Mouse (Mus musculus) urinary bladder, postnatal 25 days (tissue): ENCODE data around the gene Ifnar1.
A peak's percentile ranks its signal among the peaks of the same experiment; 100 is the strongest.

Source experiments
- DNase-seq: peaks from one replicate; pipeline ENCODE4 v3.0.0; 2022; ENCODE audit warnings: low spot score

Gene Ifnar1

GRCm38 (mm10) chr16:91461066-91461638 is 23.9 kb upstream of the Ifnar1 start:
- no peak for DNase-seq

- DNase-seq = no peak
Observed at GRCm38 (mm10) chr16:91461773-91462181, 23.3 kb upstream of the Ifnar1 start.

DNA sequence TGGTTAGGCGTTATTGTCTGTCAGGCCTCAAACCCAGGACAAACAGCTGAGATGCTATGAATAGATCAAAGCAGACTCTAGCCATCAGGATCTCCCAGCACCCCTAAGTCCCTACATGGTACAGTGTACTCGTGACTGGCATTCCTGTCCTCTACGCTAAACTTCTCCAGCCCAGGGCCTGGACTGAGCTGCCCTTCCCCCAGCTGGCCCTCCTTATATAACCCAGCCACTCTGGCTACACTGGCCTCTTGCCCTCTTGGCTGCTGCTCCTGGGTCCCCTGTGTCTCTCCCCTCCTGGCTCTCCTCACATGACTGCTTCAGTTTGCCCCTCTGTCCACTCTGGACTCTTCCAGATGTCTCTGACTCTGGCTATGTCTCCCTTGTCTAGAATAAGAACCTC is 22.4 kb upstream of the Ifnar1 start:
- no peak for DNase-seq

DNA sequence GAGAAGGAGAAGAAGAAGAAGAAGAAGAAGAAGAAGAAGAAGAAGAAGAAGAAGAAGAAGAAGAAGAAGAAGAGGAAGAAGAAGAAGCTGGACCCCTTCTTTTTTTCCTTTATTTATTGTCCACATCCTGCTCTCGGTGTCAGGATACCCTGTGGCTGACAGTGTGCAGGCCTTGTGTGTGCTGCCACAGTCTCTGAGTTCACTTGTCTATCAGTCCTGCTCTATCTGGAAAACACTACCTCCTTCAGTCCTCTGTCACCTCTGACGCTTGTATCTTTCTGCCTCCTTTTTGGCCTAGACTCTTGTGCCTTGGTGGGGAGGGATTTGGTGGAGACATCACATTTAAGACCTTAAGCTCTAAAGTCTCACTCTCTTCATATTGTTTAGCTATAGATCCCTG is 21.6 kb upstream of the Ifnar1 start:
- no peak for DNase-seq

DNA sequence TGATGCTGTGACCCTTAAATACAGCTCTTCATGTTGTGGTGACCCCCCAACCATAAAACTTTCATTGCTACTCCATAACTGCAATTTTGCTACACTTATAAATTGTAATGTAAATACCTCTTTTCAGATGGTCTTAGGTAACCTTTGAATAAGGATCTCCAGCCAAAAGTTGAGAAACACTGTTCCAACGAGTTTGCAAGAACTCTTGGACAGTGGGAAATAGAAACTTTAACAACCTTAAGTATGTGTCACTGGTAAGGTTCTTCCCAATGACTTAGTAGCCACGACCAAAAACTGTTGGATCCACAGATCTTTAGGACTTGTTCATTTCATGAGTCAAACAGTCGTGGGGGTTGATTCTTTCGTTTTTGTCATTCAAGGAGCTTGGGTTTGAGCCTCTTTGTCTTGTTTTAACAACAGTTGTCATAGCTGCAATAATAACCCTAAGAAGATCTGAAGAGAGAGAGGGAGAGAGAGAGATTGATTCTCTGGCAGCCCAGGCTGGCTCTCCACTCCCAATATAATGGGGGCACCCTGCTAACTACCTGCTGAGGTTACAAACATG is 21.1 kb upstream of the Ifnar1 start:
- no peak for DNase-seq

GRCm38 (mm10) chr16:91464594-91465504 is 20.2 kb upstream of the Ifnar1 start:
- DNase-seq = peak; percentile 84

DNA sequence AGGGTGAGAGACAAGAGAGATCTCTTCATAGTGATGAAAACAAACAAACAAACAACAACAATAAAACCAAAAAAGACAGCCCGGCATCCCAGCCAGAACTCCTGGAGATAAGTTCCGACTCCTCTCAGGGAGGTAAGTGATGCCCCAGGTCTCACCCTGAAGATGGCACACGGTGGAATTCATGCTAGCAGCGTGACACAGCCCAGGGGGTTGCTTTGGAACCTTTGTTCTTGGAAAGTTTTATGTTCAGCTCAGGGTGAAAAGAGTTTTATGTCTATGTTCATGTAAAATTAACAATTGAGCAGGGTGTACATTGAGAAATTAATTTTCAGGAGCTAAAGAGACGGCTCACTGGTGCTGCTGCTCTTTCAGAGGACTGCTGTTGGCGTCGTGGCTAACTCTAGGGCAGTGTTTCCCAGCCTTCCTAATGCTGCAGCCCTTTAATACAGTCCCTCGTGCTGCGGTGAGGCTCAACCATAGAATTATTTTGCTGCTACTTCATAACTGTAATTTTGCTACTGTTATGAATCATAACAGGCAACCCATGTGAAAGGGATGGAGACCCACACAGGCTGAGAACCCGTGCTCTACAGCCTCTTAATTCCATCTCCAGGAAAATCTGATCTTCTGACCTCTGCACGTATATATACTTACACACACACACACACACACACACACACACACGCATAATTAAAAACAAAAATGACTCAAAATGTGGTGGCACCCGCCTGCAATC is 19.4 kb upstream of the Ifnar1 start:
- no peak for DNase-seq

DNA sequence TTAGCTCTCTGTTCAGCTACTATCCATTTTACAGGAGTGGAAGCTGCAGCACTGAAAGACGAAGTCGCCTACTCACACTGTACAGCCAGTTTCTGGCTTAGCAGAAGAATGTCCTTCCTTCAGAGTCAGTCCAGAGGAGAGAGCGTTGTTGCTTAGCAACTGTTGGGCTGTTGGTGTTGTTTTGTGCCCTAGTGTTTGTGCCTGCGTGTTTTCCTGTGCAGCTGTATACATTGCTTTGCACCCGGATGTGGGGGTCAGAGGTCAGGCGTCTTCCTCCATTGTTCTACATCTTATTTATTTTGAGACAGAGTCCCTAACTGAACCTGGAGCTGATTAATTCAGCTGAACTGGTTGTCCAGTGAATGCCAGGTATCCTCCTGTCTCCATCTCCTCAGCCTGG is 18.5 kb upstream of the Ifnar1 start:
- no peak for DNase-seq

DNA sequence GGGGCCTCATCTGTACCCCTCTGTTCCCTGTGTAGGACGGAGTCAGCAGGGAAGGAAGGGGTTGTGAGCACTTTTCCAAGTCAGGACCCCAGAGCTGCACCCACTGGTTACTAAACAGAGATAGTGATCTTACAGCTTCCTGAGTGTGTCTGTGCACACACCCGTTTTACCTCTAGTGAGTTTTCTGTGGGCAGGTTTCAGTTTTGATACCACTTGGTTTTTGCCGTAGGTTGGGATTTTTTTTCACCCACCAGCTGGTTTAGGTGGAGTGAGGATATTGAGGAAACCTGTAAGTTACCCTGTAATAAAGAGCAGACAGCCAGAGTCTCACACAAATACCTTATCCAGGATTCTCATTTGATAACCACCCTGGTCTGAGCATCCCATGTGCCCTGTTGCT is 14.6 kb upstream of the Ifnar1 start:
- no peak for DNase-seq

DNA sequence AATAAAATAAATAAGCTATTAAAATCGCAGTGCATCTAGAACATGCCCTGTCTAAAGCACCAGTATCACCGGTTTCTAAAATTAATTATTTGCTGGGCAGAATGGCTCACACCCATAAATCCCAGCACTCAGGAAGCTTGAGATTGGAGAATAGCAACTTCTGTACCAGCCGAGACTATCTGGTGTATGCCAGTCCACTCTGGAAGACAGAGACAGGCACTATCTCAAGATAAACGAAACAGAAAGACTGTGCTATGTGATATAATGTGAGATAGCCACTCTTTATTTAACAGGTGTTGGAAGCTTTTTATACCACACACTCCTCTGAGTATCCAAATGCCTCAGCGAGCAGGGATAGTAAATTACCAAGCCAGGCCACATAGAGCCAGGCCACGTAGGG is 13.6 kb upstream of the Ifnar1 start:
- DNase-seq = no peak

- no peak for DNase-seq
Observed at GRCm38 (mm10) chr16:91475753-91476152, 9.3 kb upstream of the Ifnar1 start.

DNA sequence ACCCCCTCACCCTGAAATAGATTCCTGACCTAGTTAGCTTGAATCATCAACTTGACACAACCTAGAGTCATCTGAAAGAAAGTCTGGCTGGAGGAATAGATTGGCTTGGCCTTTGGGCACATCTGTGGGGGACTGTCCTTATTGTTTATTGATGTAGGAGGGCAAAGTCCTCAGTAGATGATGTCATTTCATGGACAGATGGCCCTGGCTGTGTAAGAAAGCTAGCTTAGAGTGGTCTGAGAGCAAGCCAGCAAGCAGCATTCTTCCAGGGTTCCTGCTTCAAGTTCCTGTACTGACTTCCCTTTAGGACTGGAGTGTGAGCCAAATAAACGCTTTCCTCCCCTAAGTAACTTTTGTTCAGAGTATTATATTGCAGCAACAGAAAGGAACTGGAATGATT is 7.0 kb upstream of the Ifnar1 start:
- no peak for DNase-seq

DNA sequence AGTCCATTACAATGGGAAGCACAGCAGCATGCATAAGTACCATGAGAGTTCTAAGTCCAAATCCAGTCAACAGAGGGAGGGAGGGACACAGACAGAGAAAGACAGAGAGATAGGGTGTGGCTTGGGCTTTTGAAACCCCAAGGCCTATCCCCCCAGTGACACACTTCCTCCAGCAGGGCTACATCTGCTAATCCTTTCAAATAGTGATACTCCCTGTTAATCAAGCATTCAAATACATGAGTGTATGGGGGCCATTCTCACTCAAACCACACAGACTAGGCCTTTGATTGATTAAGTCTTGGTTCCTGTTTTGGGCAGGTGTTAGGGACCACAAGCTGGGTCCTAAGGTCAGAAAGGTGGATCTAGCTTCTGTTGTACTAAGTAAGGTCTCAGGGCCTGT is 4.5 kb upstream of the Ifnar1 start:
- DNase-seq = no peak

DNA sequence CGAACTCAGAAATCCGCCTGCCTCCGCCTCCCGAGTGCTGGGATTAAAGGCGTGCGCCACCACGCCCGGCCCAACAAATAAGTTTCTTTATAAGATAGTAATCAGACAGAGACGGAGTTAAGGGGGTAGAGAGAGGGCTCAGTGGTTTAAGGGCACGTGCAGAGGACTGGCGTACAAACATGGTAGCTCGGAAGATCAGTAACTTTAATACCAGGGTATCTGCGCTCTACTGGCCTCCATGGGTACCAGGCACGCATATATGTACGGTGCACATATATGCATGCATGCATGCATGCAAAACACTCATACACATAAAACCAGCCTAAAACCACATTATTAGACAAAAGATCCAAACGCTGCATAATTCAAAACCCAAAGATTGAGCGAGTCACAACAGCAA is 651 bp upstream of the Ifnar1 start:
- DNase-seq = no peak

DNA sequence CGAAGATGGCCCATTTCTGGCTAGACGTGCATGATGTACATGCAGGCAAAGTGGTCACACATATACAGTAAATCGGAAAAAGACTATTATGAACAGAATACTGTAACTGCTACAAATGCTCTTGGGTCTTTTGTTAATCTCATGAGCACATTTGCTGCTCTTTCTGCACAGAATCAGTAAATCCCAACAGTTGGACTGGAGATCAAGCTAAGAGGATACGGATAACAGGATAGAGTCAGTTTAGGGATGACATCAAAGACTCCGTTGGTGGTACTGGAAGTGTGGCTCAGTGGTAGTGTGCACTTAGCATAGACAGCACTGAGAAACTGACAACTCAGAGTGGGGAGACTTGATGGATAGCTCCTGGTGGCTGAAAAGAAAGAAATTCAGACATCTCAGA is 803 bp downstream of the Ifnar1 start:
- DNase-seq = no peak

DNA sequence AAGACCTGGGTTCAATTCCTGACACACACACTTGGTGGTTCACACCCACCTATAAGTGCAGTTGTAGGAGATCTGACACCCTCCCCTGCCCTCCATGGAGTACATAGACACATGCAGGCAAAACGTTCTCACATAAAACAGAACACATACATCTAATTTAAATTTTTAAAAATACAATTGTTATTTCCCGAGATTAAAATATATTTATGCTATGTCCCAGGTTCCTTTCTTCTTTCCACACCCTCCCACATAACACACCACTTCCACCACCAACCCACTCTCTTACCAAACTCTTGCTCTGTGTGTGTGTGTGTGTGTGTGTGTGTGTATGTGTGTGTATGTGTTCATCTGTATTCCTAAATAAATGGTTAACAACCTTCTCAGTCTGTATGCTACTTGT is 3.0 kb downstream of the Ifnar1 start:
- DNase-seq = no peak

DNA sequence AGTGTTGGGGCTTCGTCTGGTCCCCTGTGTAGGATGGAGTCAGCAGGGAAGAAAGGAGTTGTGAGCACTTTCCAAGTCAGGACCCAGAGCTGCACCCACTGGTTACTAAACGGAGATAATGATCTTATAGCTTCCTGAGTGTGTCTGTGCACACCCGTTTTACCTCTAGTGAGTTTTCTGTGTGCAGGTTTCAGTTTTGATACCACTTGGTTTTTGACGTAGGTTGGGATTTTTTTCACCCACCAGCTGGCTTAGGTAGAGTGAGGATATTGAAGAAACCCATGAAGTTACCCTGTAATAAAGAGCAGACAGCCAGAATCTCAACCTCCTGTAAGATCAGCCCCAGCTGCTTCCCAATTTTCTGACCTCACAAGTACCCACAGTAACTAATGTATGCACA is 5.9 kb downstream of the Ifnar1 start:
- no peak for DNase-seq

- no peak for DNase-seq
Observed at GRCm38 (mm10) chr16:91491473-91491872, 6.4 kb downstream of the Ifnar1 start.

- no peak for DNase-seq
Observed at GRCm38 (mm10) chr16:91495501-91495900, 10.5 kb downstream of the Ifnar1 start.

DNA sequence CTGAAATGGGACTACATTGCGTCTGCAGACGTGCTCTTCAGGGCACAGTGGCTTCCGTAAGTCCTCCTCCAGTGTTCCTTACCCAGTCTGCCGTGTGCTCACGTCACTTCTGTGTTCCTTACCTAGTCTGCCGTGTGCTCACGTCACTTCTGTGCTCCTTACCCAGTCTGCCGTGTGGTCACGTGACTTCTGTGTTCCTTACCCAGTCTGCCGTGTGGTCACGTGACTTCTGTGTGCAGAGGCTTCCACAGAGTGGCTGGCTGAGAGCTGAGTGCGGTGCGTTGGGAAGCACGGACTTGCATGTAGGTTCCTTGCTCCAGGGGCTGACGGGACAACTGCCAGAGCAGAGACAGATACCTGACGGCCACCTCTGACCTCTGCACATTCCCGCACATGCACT is 11.2 kb downstream of the Ifnar1 start:
- no peak for DNase-seq

- no peak for DNase-seq
Observed at GRCm38 (mm10) chr16:91496766-91497165, 11.7 kb downstream of the Ifnar1 start.

DNA sequence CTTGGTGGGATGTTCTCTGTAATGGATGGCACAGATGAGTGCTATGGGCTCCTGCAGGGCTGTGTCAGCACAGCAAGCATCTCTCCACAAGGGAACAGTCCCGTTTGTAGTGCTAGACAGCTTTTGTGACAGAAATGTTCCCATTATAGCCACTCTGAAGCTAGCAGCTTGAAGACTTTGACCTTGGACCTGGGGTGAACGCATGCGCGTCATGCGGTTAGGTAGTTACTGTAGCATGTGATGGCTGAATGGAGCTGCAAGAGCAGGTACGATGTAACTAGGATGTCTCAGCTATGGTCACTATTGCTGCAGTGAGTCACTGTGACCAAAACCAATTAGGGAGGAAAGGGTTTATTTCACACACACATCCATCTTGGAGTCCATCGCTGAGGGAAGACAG is 13.0 kb downstream of the Ifnar1 start:
- no peak for DNase-seq

GRCm38 (mm10) chr16:91504701-91505100 is 19.7 kb downstream of the Ifnar1 start:
- no peak for DNase-seq
